ENCODE assay signal across 22 mouse cellular contexts in the genomic region with DNA sequence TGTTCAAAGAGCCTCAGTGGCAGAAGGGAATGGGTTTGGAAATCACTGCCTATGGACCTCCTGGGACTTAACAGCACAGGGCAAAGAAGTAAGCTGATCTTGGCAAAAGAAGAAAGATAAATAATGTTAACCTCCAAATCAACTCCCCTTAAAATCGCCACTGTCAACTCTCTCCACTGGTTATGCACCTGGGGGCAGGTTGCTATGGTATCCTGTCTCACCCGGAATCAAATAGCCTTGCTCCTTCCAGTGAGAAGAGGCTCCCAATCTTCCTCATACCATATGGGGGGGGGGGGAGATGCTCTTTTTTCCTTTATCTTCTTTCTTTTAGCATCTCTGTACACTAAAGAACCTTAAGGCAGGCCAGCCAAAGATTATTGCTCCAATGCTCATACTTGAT.
"Had no signal": no experiment of that assay in that cellular context is flagged by ENCODE, and none has a peak within 500 bp of the region (broad histone marks: within the 10 kb centered on the region; RNA-seq: fewer than 3 reads in every experiment).

No protein-coding gene starts in this region.

- H3K9me3 ChIP-seq: heart, embryonic 10.5 days; heart, embryonic 13.5 days; heart, embryonic 15.5 days; hindbrain, embryonic 13.5 days; intestine, embryonic 15.5 days; limb, embryonic 13.5 days; limb, embryonic 15.5 days had no signal

- H3K4me3 ChIP-seq: heart, embryonic 10.5 days; heart, embryonic 13.5 days; heart, embryonic 15.5 days; hindbrain, embryonic 13.5 days; intestine, embryonic 15.5 days; limb, embryonic 13.5 days; limb, embryonic 15.5 days had no signal

- H3K4me2 ChIP-seq: heart, embryonic 13.5 days; heart, embryonic 15.5 days; hindbrain, embryonic 13.5 days; intestine, embryonic 15.5 days; limb, embryonic 13.5 days; limb, embryonic 15.5 days had no signal

- H3K4me1 ChIP-seq: heart, embryonic 10.5 days; heart, embryonic 13.5 days; heart, embryonic 15.5 days; intestine, embryonic 15.5 days; limb, embryonic 13.5 days; limb, embryonic 15.5 days had no signal

- H3K27me3 ChIP-seq: heart, embryonic 13.5 days; heart, embryonic 15.5 days; hindbrain, embryonic 13.5 days; intestine, embryonic 15.5 days; limb, embryonic 13.5 days; limb, embryonic 15.5 days had no signal

- DNase-seq: gastrocnemius, postnatal 10 days; gastrocnemius, postnatal 25 days; heart, adult 18-20 months; heart, postnatal 14 days; heart, postnatal 36 days; kidney, adult 18-20 months; kidney, adult 8-10 months; kidney, postnatal 14 days; kidney, postnatal 36 days; layer of hippocampus, adult 9-11 months; layer of hippocampus, postnatal 36 days; left cerebral cortex, postnatal 4 days had no signal

- H3K27ac ChIP-seq: heart, embryonic 10.5 days; heart, embryonic 13.5 days; heart, embryonic 15.5 days; hindbrain, embryonic 13.5 days; intestine, embryonic 15.5 days; limb, embryonic 13.5 days; limb, embryonic 15.5 days had no signal

- H3K9ac ChIP-seq: heart, embryonic 13.5 days; heart, embryonic 15.5 days; hindbrain, embryonic 13.5 days; intestine, embryonic 15.5 days; limb, embryonic 13.5 days; limb, embryonic 15.5 days had no signal

- ATAC-seq: hindbrain, embryonic 16.5 days; inflammation-experienced regulatory T-cells, adult 6 months; intestine, embryonic 15.5 days; intestine, postnatal 0 days had no signal

- H3K36me3 ChIP-seq: heart, embryonic 10.5 days; heart, embryonic 13.5 days; heart, embryonic 15.5 days; hindbrain, embryonic 13.5 days; intestine, embryonic 15.5 days; limb, embryonic 13.5 days; limb, embryonic 15.5 days had no signal
